Mouse (Mus musculus): Measurements from ENCODE around the gene Dlk2.

DNA sequence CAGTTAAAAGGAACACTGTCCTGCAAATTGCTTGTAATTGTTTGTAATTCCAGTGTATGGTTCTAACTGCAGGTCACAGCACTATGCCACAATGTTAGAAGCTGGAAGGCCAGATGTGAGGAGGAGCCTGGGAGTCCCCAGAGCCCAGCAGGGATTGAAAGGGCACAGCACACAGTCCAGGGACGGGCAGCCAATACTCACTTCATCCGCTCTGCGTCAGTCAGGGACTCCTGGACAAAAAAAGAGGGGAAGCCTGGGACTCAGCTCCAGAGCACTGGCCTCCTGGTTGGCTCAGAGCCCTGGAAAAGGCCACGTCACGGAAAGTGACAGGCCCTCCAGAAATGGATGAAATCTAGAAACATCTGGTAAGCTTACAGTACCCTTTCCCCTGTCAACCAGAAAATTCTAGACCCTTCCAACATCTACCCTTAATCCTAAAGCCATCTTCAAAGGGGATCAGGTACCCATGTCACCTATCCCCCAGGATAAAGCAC is 35.0 kb upstream of the Dlk2 start:
- TF ChIP-seq CTCF (IDR thresholded peaks at IDR 0.05; ENCODE audit: borderline replicate concordance, control insufficient read depth, extremely low read depth, insufficient read depth, low read length, poor library complexity): no peak
- no peak for TF ChIP-seq POLR2A (IDR thresholded peaks at IDR 0.05; ENCODE audit: control insufficient read depth, extremely low read depth, insufficient read depth, low read length, poor library complexity)

All from thymus, adult 2 months (tissue).